Mouse (Mus musculus) midbrain, embryonic 15.5 days (tissue): ENCODE results near the gene Col16a1. TPM values are rescaled to one million over a fixed set of nuclear protein-coding genes. Genes with fewer than 3 reads are reported as not detected.

Experiments used
- ATAC-seq: fragments of 200-750 bp; cut with Nextera tagmentation; replicated peaks from 2 replicates; pipeline ENCODE4 v1.8.0; 2017; ENCODE audit warnings: moderate TSS enrichment
- H3K27ac ChIP-seq: fragments of 300-500 bp; sonication (generic); 2 replicates; pipeline ENCODE4 v1.5.1; 2015; ENCODE audit warnings: mild to moderate bottlenecking, inconsistent platforms
- H3K27me3 ChIP-seq: fragments of 300-500 bp; sonication (generic); replicated peaks from 2 replicates; pipeline ENCODE4 v1.6.1; 2015; ENCODE audit warnings: inconsistent platforms
- H3K36me3 ChIP-seq: fragments of 300-500 bp; sonication (generic); replicated peaks from 2 replicates; pipeline ENCODE4 v1.6.1; 2015; ENCODE audit warnings: inconsistent platforms
- H3K4me1 ChIP-seq: fragments of 300-500 bp; sonication (generic); 2 replicates; pipeline ENCODE4 v1.6.1; 2015; ENCODE audit warnings: inconsistent platforms
- H3K4me2 ChIP-seq: fragments of 300-500 bp; sonication (generic); 2 replicates; pipeline ENCODE4 v1.6.1; 2015; ENCODE audit warnings: inconsistent platforms, mild to moderate bottlenecking, moderate library complexity
- H3K4me3 ChIP-seq: fragments of 300-500 bp; sonication (generic); 2 replicates; pipeline ENCODE4 v1.5.1; 2015; ENCODE audit warnings: mild to moderate bottlenecking, inconsistent platforms
- H3K9ac ChIP-seq: fragments of 300-500 bp; sonication (generic); 2 replicates; pipeline ENCODE4 v1.6.1; 2015; ENCODE audit warnings: mild to moderate bottlenecking, inconsistent platforms
- H3K9me3 ChIP-seq: fragments of 300-500 bp; sonication (generic); 2 replicates; pipeline ENCODE4 v1.6.1; 2016; ENCODE audit warnings: inconsistent platforms
- WGBS: fragments of 180-500 bp; shearing (Covaris S2); methylation state at CpG from one replicate; pipeline ENCODE4 v1.1.7; 2015; ENCODE audit warnings: mixed read lengths; 5-methylcytosine and 5-hydroxymethylcytosine counted together
- polyA plus RNA-seq: library from polyadenylated mRNA; unstranded; fragments of >200 nt; fragmentation: Nextera tagmentation; extraction: Ambion mirVana; gene quantifications from 2 replicates; pipeline ENCODE4 v1.2.1, GENCODE M21; 2015

The Col16a1 gene
- polyA plus RNA-seq, 1 experiment from 2014 or later, result 7.8 TPM

- no peak for ATAC-seq
- no peaks in the 10 kb centered on the region for H3K9me3 ChIP-seq
- no peak overlapping the region for H3K27ac ChIP-seq
- H3K4me3 ChIP-seq, result no peak overlapping the region
- peaks cover 7% of the 10 kb centered on the region; the same call in 1 of the 2 replicates for H3K36me3 ChIP-seq
- no peak overlapping the region for H3K4me2 ChIP-seq
- H3K4me1 ChIP-seq, result peaks cover 7% of the 10 kb centered on the region
- no peak overlapping the region for H3K9ac ChIP-seq
- 90% methylated on average over 8 of the region's 8 CpGs for WGBS
- H3K27me3 ChIP-seq, result no peaks in the 10 kb centered on the region
These were observed 24.7 kb upstream of the Col16a1 start for GRCm38 (mm10) chr4:130022952-130023351.

GRCm38 (mm10) chr4:130023511-130024231, 24.0 kb upstream of the Col16a1 start:
- Histone ChIP-seq H3K9ac (no peak overlapping the region), H3K4me2 (no peak overlapping the region), H3K4me1 (peaks cover 12% of the 10 kb centered on the region), H3K9me3 (no peaks in the 10 kb centered on the region), H3K36me3 (peaks cover 5% of the 10 kb centered on the region; the same call in 1 of the 2 replicates), H3K27me3 (no peaks in the 10 kb centered on the region), H3K4me3 (no peak overlapping the region), H3K27ac (no peak overlapping the region)
- no peak for ATAC-seq
- 76% methylated on average over 10 of the region's 10 CpGs for WGBS

- peaks cover 12% of the 10 kb centered on the region for H3K4me1 ChIP-seq
- H3K4me2 ChIP-seq, result no peak overlapping the region
- ATAC-seq, result no peak
- H3K36me3 ChIP-seq, result no peaks in the 10 kb centered on the region; the same call in 1 of the 2 replicates
- 54% methylated on average over 8 of the region's 8 CpGs for WGBS
- no peak overlapping the region for H3K4me3 ChIP-seq
- no peaks in the 10 kb centered on the region for H3K27me3 ChIP-seq
- H3K9me3 ChIP-seq, result no peaks in the 10 kb centered on the region
- no peak overlapping the region for H3K27ac ChIP-seq
- H3K9ac ChIP-seq, result no peak overlapping the region
These were observed 22.1 kb upstream of the Col16a1 start for GRCm38 (mm10) chr4:130025544-130025943.

GRCm38 (mm10) chr4:130031146-130031545, 16.5 kb upstream of the Col16a1 start:
- ATAC-seq, result no peak
- H3K4me1 ChIP-seq, result peaks cover 39% of the 10 kb centered on the region
- H3K4me2 ChIP-seq, result no peak overlapping the region
- WGBS, result 84% methylated on average over 2 of the region's 2 CpGs
- H3K4me3 ChIP-seq, result no peak overlapping the region
- H3K36me3 ChIP-seq, result no peaks in the 10 kb centered on the region
- H3K27me3 ChIP-seq, result no peaks in the 10 kb centered on the region
- no peak overlapping the region for H3K27ac ChIP-seq
- H3K9me3 ChIP-seq, result no peaks in the 10 kb centered on the region
- H3K9ac ChIP-seq, result no peak overlapping the region

- no peak overlapping the region for H3K4me3 ChIP-seq
These were observed 14.1 kb upstream of the Col16a1 start for GRCm38 (mm10) chr4:130033496-130033895.

GRCm38 (mm10) chr4:130036112-130036511, 11.5 kb upstream of the Col16a1 start:
- WGBS, result 8% methylated on average over 7 of the region's 8 CpGs
- Histone ChIP-seq H3K4me2 (no peak overlapping the region), H3K4me1 (peaks cover 36% of the 10 kb centered on the region), H3K9me3 (no peaks in the 10 kb centered on the region), H3K27ac (no peak overlapping the region), H3K9ac (no peak overlapping the region), H3K36me3 (no peaks in the 10 kb centered on the region), H3K27me3 (no peaks in the 10 kb centered on the region), H3K4me3 (no peak overlapping the region)
- peak; percentile 14; the same call in 1 of the 2 replicates for ATAC-seq

More at GRCm38 (mm10) chr4:130033496-130033895, 14.1 kb upstream of the Col16a1 start:
- no peaks in the 10 kb centered on the region for H3K9me3 ChIP-seq
- WGBS, result 38% methylated on average over 7 of the region's 7 CpGs
- H3K27ac ChIP-seq, result peak overlapping the region; percentile 51
- H3K36me3 ChIP-seq, result no peaks in the 10 kb centered on the region
- no peaks in the 10 kb centered on the region for H3K27me3 ChIP-seq
- H3K9ac ChIP-seq, result no peak overlapping the region
- ATAC-seq, result peak; percentile 69
- peaks cover 36% of the 10 kb centered on the region for H3K4me1 ChIP-seq
- no peak overlapping the region for H3K4me2 ChIP-seq

- no peaks in the 10 kb centered on the region for H3K9me3 ChIP-seq
- H3K36me3 ChIP-seq, result no peaks in the 10 kb centered on the region
- peaks cover 36% of the 10 kb centered on the region for H3K4me1 ChIP-seq
- ATAC-seq, result peak; percentile 29; the same call in 1 of the 2 replicates
- no peak overlapping the region for H3K27ac ChIP-seq
- WGBS, result 15% methylated on average over 23 of the region's 23 CpGs
- no peak overlapping the region for H3K9ac ChIP-seq
- H3K27me3 ChIP-seq, result no peaks in the 10 kb centered on the region
- no peak overlapping the region for H3K4me2 ChIP-seq
- H3K4me3 ChIP-seq, result no peak overlapping the region
These were observed 10.9 kb upstream of the Col16a1 start for GRCm38 (mm10) chr4:130036573-130037401.

- H3K27me3 ChIP-seq, result no peaks in the 10 kb centered on the region
- ATAC-seq, result no peak
- H3K9ac ChIP-seq, result no peak overlapping the region
- no peaks in the 10 kb centered on the region for H3K36me3 ChIP-seq
- H3K9me3 ChIP-seq, result no peaks in the 10 kb centered on the region
- 48% methylated on average over 5 of the region's 5 CpGs for WGBS
- H3K4me3 ChIP-seq, result no peak overlapping the region
- H3K27ac ChIP-seq, result no peak overlapping the region
- H3K4me1 ChIP-seq, result peaks cover 28% of the 10 kb centered on the region
- no peak overlapping the region for H3K4me2 ChIP-seq
These were observed 8.3 kb upstream of the Col16a1 start for GRCm38 (mm10) chr4:130039351-130039750.

- no peak for ATAC-seq
- 85% methylated on average over 11 of the region's 11 CpGs for WGBS
- Histone ChIP-seq H3K27ac (no peak overlapping the region), H3K9me3 (no peaks in the 10 kb centered on the region), H3K27me3 (no peaks in the 10 kb centered on the region), H3K4me2 (no peak overlapping the region), H3K4me3 (no peak overlapping the region), H3K4me1 (peaks cover 19% of the 10 kb centered on the region), H3K36me3 (no peaks in the 10 kb centered on the region), H3K9ac (no peak overlapping the region)
These were observed 6.6 kb upstream of the Col16a1 start for GRCm38 (mm10) chr4:130041076-130041475.

- H3K27ac ChIP-seq, result no peak overlapping the region
- 69% methylated on average over 9 of the region's 9 CpGs for WGBS
- H3K9ac ChIP-seq, result no peak overlapping the region
- no peak for ATAC-seq
- H3K4me2 ChIP-seq, result no peak overlapping the region
- H3K4me1 ChIP-seq, result peaks cover 23% of the 10 kb centered on the region
- H3K36me3 ChIP-seq, result no peaks in the 10 kb centered on the region
- H3K27me3 ChIP-seq, result no peaks in the 10 kb centered on the region
- H3K4me3 ChIP-seq, result no peak overlapping the region
- no peaks in the 10 kb centered on the region for H3K9me3 ChIP-seq
These were observed 3.4 kb upstream of the Col16a1 start for GRCm38 (mm10) chr4:130044211-130044610.

GRCm38 (mm10) chr4:130045609-130046008, 2.0 kb upstream of the Col16a1 start:
- no peaks in the 10 kb centered on the region for H3K9me3 ChIP-seq
- ATAC-seq, result no peak
- H3K4me3 ChIP-seq, result no peak overlapping the region
- no peak overlapping the region for H3K4me2 ChIP-seq
- H3K27ac ChIP-seq, result no peak overlapping the region
- H3K9ac ChIP-seq, result no peak overlapping the region
- H3K4me1 ChIP-seq, result peaks cover 23% of the 10 kb centered on the region
- 23% methylated on average over 14 of the region's 14 CpGs for WGBS
- no peaks in the 10 kb centered on the region for H3K27me3 ChIP-seq
- H3K36me3 ChIP-seq, result no peaks in the 10 kb centered on the region

GRCm38 (mm10) chr4:130048203-130048479, 501 bp downstream of the Col16a1 start:
- peak overlapping the region; percentile 59 for H3K4me2 ChIP-seq
- H3K4me1 ChIP-seq, result peaks cover 23% of the 10 kb centered on the region
- H3K9ac ChIP-seq, result peak overlapping the region; percentile 35; the same call in 1 of the 2 replicates
- no peaks in the 10 kb centered on the region for H3K9me3 ChIP-seq
- H3K4me3 ChIP-seq, result peak overlapping the region; percentile 36; the same call in 1 of the 2 replicates
- H3K36me3 ChIP-seq, result no peaks in the 10 kb centered on the region
- H3K27me3 ChIP-seq, result no peaks in the 10 kb centered on the region
- peak; percentile 18 for ATAC-seq
- 0 out of 2 replicates have a peak overlapping the region, but pooled peaks have one; percentile 35 for H3K27ac ChIP-seq
- 43% methylated on average over 4 of the region's 4 CpGs for WGBS
